Mouse (Mus musculus) forebrain, postnatal 0 days (tissue): Measurements from ENCODE around the gene Pitpnb. TPM values are rescaled to one million over a fixed set of nuclear protein-coding genes. Genes with fewer than 3 reads are reported as not detected.

Experiments
- ATAC-seq: fragments of 200-750 bp; cut with Nextera tagmentation; 2 replicates; pipeline ENCODE4 v1.8.0; 2017; ENCODE audit warnings: mild to moderate bottlenecking, moderate library complexity
- DNase-seq: peaks from one replicate; pipeline ENCODE4 v3.0.0-alpha.2; 2015
- H3K27ac ChIP-seq: fragments of 300-500 bp; sonication (generic); 2 replicates; pipeline ENCODE4 v1.5.1; 2014; ENCODE audit warnings: low read depth, mild to moderate bottlenecking, antibody characterized with exemption, low read length, moderate library complexity, mixed read lengths
- H3K27me3 ChIP-seq: fragments of 300-500 bp; sonication (generic); 2 replicates; pipeline ENCODE4 v1.6.1; 2014; ENCODE audit warnings: mild to moderate bottlenecking, low read length, mixed read lengths; ENCODE audit not compliant: insufficient read depth
- H3K36me3 ChIP-seq: fragments of 300-500 bp; sonication (generic); 2 replicates; pipeline ENCODE4 v1.6.1; 2014; ENCODE audit warnings: mild to moderate bottlenecking, moderate library complexity; ENCODE audit not compliant: insufficient read depth
- H3K4me1 ChIP-seq: fragments of 300-500 bp; sonication (generic); 2 replicates; pipeline ENCODE4 v1.6.1; 2014; ENCODE audit warnings: antibody characterized with exemption; ENCODE audit not compliant: insufficient read depth
- H3K4me2 ChIP-seq: fragments of 300-500 bp; sonication (generic); 2 replicates; pipeline ENCODE4 v1.6.1; 2014; ENCODE audit warnings: low read depth, mild to moderate bottlenecking, moderate library complexity
- H3K4me3 ChIP-seq: fragments of 300-500 bp; sonication (generic); 2 replicates; pipeline ENCODE4 v1.5.1; 2014; ENCODE audit warnings: low read depth, low read length, mixed read lengths
- H3K9ac ChIP-seq: fragments of 300-500 bp; sonication (generic); 2 replicates; pipeline ENCODE4 v1.6.1; 2014; ENCODE audit warnings: mild to moderate bottlenecking
- H3K9me3 ChIP-seq: fragments of 300-500 bp; sonication (generic); 2 replicates; pipeline ENCODE4 v1.6.1; 2016; ENCODE audit warnings: low read length
- CTCF ChIP-seq: sonication (generic); IDR thresholded peaks from 2 replicates; pipeline ENCODE4 v1.5.1; 2016; ENCODE audit warnings: antibody characterized with exemption, control low read depth, low read depth
- WGBS: fragments of 180-500 bp; shearing (Covaris S2); extraction: QIAGEN DNeasy Blood & Tissue Kit; methylation state at CpG from one replicate; pipeline ENCODE4 v1.1.7; 2014; 5-methylcytosine and 5-hydroxymethylcytosine counted together
- polyA plus RNA-seq: library from polyadenylated mRNA; unstranded; fragments of >200 nt; fragmentation: Nextera tagmentation; extraction: Ambion mirVana; gene quantifications from 2 replicates; pipeline ENCODE4 v1.2.1, GENCODE M21; 2015
- total RNA-seq: library from RNA; depleted of rRNA; stranded (reverse); fragments of >200 nt; gene quantifications from 2 replicates; pipeline ENCODE4 v1.2.3, GENCODE M21; 2014

Gene Pitpnb
- total and polyA plus RNA-seq, 2 experiments from 2014 or later, result 11.2 to 93.0 TPM

- TF ChIP-seq CTCF, result no peak
- H3K4me2 ChIP-seq, result no peak overlapping the region
- H3K4me3 ChIP-seq, result no peak overlapping the region
- ATAC-seq, result no peak
- 52% methylated on average over 7 of the region's 7 CpGs for WGBS
- H3K9ac ChIP-seq, result no peak overlapping the region
- no peaks in the 10 kb centered on the region for H3K36me3 ChIP-seq
- no peaks in the 10 kb centered on the region for H3K9me3 ChIP-seq
- DNase-seq, result no peak
- no peaks in the 10 kb centered on the region for H3K27me3 ChIP-seq
- no peak overlapping the region for H3K27ac ChIP-seq
- H3K4me1 ChIP-seq, result no peaks in the 10 kb centered on the region
Observed at GRCm38 (mm10) chr5:111298706-111299105, 31.9 kb upstream of the Pitpnb start.

GRCm38 (mm10) chr5:111300776-111301175, 29.8 kb upstream of the Pitpnb start:
- no peaks in the 10 kb centered on the region for H3K27me3 ChIP-seq
- no peak overlapping the region for H3K9ac ChIP-seq
- no peak for TF ChIP-seq CTCF
- no peak for ATAC-seq
- no peaks in the 10 kb centered on the region for H3K36me3 ChIP-seq
- no peak overlapping the region for H3K4me3 ChIP-seq
- no peak for DNase-seq
- no peaks in the 10 kb centered on the region for H3K9me3 ChIP-seq
- H3K4me1 ChIP-seq, result no peaks in the 10 kb centered on the region
- 57% methylated on average over 8 of the region's 8 CpGs for WGBS
- no peak overlapping the region for H3K4me2 ChIP-seq
- no peak overlapping the region for H3K27ac ChIP-seq

GRCm38 (mm10) chr5:111301736-111302135, 28.8 kb upstream of the Pitpnb start:
- DNase-seq (no peak), ATAC-seq (no peak)
- H3K4me2 ChIP-seq, result no peak overlapping the region
- no peaks in the 10 kb centered on the region for H3K27me3 ChIP-seq
- WGBS, result 80% methylated on average over 7 of the region's 7 CpGs
- H3K27ac ChIP-seq, result no peak overlapping the region
- TF ChIP-seq CTCF, result no peak
- no peak overlapping the region for H3K4me3 ChIP-seq
- no peaks in the 10 kb centered on the region for H3K4me1 ChIP-seq
- no peaks in the 10 kb centered on the region for H3K36me3 ChIP-seq
- H3K9ac ChIP-seq, result no peak overlapping the region
- no peaks in the 10 kb centered on the region for H3K9me3 ChIP-seq

GRCm38 (mm10) chr5:111304730-111305129, 25.8 kb upstream of the Pitpnb start:
- no peak for TF ChIP-seq CTCF
- WGBS, result 89% methylated on average over 3 of the region's 3 CpGs
- H3K27me3 ChIP-seq, result no peaks in the 10 kb centered on the region

GRCm38 (mm10) chr5:111310185-111310584, 20.4 kb upstream of the Pitpnb start:
- H3K4me2 ChIP-seq, result no peak overlapping the region
- WGBS, result 74% methylated on average over 6 of the region's 6 CpGs
- H3K27me3 ChIP-seq, result no peaks in the 10 kb centered on the region

More at GRCm38 (mm10) chr5:111304730-111305129, 25.8 kb upstream of the Pitpnb start:
- H3K9me3 ChIP-seq, result no peaks in the 10 kb centered on the region
- ATAC-seq (no peak), DNase-seq (no peak)
- H3K4me3 ChIP-seq, result no peak overlapping the region
- H3K36me3 ChIP-seq, result no peaks in the 10 kb centered on the region
- no peak overlapping the region for H3K9ac ChIP-seq
- H3K4me2 ChIP-seq, result no peak overlapping the region
- no peaks in the 10 kb centered on the region for H3K4me1 ChIP-seq
- H3K27ac ChIP-seq, result no peak overlapping the region

GRCm38 (mm10) chr5:111313833-111314232, 16.7 kb upstream of the Pitpnb start:
- no peak overlapping the region for H3K9ac ChIP-seq
- no peaks in the 10 kb centered on the region for H3K27me3 ChIP-seq
- no peaks in the 10 kb centered on the region for H3K36me3 ChIP-seq
- no peaks in the 10 kb centered on the region for H3K4me1 ChIP-seq
- no peak overlapping the region for H3K4me3 ChIP-seq
- DNase-seq (no peak), ATAC-seq (no peak)
- no peaks in the 10 kb centered on the region for H3K9me3 ChIP-seq
- H3K27ac ChIP-seq, result no peak overlapping the region
- H3K4me2 ChIP-seq, result no peak overlapping the region
- no peak for TF ChIP-seq CTCF
- WGBS, result 90% methylated on average over 9 of the region's 9 CpGs

More at GRCm38 (mm10) chr5:111310185-111310584, 20.4 kb upstream of the Pitpnb start:
- no peaks in the 10 kb centered on the region for H3K4me1 ChIP-seq
- DNase-seq (no peak), ATAC-seq (no peak)
- H3K4me3 ChIP-seq, result no peak overlapping the region
- no peak overlapping the region for H3K27ac ChIP-seq
- no peak for TF ChIP-seq CTCF
- no peaks in the 10 kb centered on the region for H3K9me3 ChIP-seq
- no peaks in the 10 kb centered on the region for H3K36me3 ChIP-seq
- no peak overlapping the region for H3K9ac ChIP-seq

- H3K27me3 ChIP-seq, result no peaks in the 10 kb centered on the region
- ATAC-seq, result no peak
- H3K4me1 ChIP-seq, result no peaks in the 10 kb centered on the region
- 90% methylated on average over 6 of the region's 6 CpGs for WGBS
- DNase-seq, result no peak
- no peak overlapping the region for H3K4me3 ChIP-seq
- H3K27ac ChIP-seq, result no peak overlapping the region
- H3K9ac ChIP-seq, result no peak overlapping the region
- H3K36me3 ChIP-seq, result no peaks in the 10 kb centered on the region
- TF ChIP-seq CTCF, result no peak
- no peak overlapping the region for H3K4me2 ChIP-seq
- no peaks in the 10 kb centered on the region for H3K9me3 ChIP-seq
Observed at GRCm38 (mm10) chr5:111315061-111315460, 15.5 kb upstream of the Pitpnb start.

- Histone ChIP-seq H3K9ac (no peak overlapping the region), H3K4me1 (no peaks in the 10 kb centered on the region), H3K27me3 (no peaks in the 10 kb centered on the region), H3K4me3 (no peak overlapping the region), H3K27ac (no peak overlapping the region), H3K4me2 (no peak overlapping the region), H3K9me3 (no peaks in the 10 kb centered on the region), H3K36me3 (no peaks in the 10 kb centered on the region)
- WGBS, result 69% methylated on average over 3 of the region's 3 CpGs
- ATAC-seq (no peak), DNase-seq (no peak)
- no peak for TF ChIP-seq CTCF
Observed at GRCm38 (mm10) chr5:111317526-111317925, 13.0 kb upstream of the Pitpnb start.
